In genomic region chr11:6443102-6443501, GRCm38 (mm10) we compare ENCODE assay signal across 8 mouse cellular contexts. TPM values are rescaled to one million over a fixed set of nuclear protein-coding genes. Genes with fewer than 3 reads are reported as not detected.
DNase-seq lines count a peak whose midpoint lies in the region; ATAC-seq and TF ChIP-seq lines count a peak whose summit lies in the region.

No protein-coding gene starts in this region.

- DNase-seq in heart, adult 2 months = no peak
- DNase-seq in heart, postnatal 14 days = no peak
- DNase-seq in layer of hippocampus, adult 11-12 months (ENCODE audit: low spot score) = no peak
- DNase-seq in thymus, postnatal 0 days (ENCODE audit: low spot score) = no peak
- DNase-seq in urinary bladder, postnatal 4 days (ENCODE audit: low spot score in 2 of 2) = no peak

- intact Hi-C loops in heart, adult 2 months (cut with DNase I) = no loop called here
- intact Hi-C loops in heart, postnatal 14 days (cut with DNase I) = no loop called here

- H3ac ChIP-seq in C2C12 (ENCODE audit: control insufficient read depth, insufficient read length, low read depth) = peak overlapping the region; percentile 47

- H3K36me3 ChIP-seq in heart, adult 2 months (ENCODE audit: control insufficient read depth, insufficient read depth, low read length) = peaks cover 4% of the 10 kb centered on the region; the same call in 1 of the 2 replicates
- peaks cover 3% of the 10 kb centered on the region for H3K36me3 ChIP-seq in C2C12 (ENCODE audit: control insufficient read depth, insufficient read depth)
- H3K36me3 ChIP-seq in forebrain, embryonic 13.5 days (ENCODE audit: poor library complexity, severe bottlenecking) = peaks cover 21% of the 10 kb centered on the region
- H3K36me3 ChIP-seq in liver, embryonic 15.5 days (replicated peaks) = peaks cover 29% of the 10 kb centered on the region

- no peaks in the 10 kb centered on the region for H3K27me3 ChIP-seq in heart, adult 2 months (ENCODE audit: control insufficient read depth, insufficient read depth, low read length)
- H3K27me3 ChIP-seq in C2C12 (ENCODE audit: control insufficient read depth, insufficient read depth, insufficient read length) = no peaks in the 10 kb centered on the region
- H3K27me3 ChIP-seq in forebrain, embryonic 13.5 days = no peaks in the 10 kb centered on the region
- H3K27me3 ChIP-seq in liver, embryonic 15.5 days = 0 out of 2 replicates have a peak, but pooled peaks cover 3% of the 10 kb centered on the region

- peak overlapping the region; percentile 94 for H3K9ac ChIP-seq in heart, adult 2 months (ENCODE audit: low read depth, low read length)
- H3K9ac ChIP-seq in forebrain, embryonic 13.5 days = peak overlapping the region; percentile 83
- H3K9ac ChIP-seq in liver, embryonic 15.5 days = peak overlapping the region; percentile 93

- peaks cover 3% of the 10 kb centered on the region; the same call in 1 of the 2 replicates for H3K79me2 ChIP-seq in heart, adult 2 months (replicated peaks; ENCODE audit: control insufficient read depth, insufficient read depth, low read length)
- peaks cover 41% of the 10 kb centered on the region for H3K79me2 ChIP-seq in C2C12 (ENCODE audit: control insufficient read depth, insufficient read depth)

- TF ChIP-seq POLR2A in heart, adult 2 months (IDR thresholded peaks at IDR 0.05; ENCODE audit: insufficient read depth, low read depth, low read length) = no peak

- WGBS in heart, adult 2 months = 25% methylated on average over 4 of the region's 4 CpGs
- 59% methylated on average over 4 of the region's 4 CpGs for WGBS in forebrain, embryonic 13.5 days
- WGBS in liver, embryonic 15.5 days (ENCODE audit: insufficient replicate concordance) = 27% methylated on average over 4 of the region's 4 CpGs

- H3K4me3 ChIP-seq in heart, adult 2 months = peak overlapping the region; percentile 67
- H3K4me3 ChIP-seq in C2C12 (ENCODE audit: insufficient read depth, poor library complexity, severe bottlenecking) = peak overlapping the region; percentile 40
- H3K4me3 ChIP-seq in forebrain, embryonic 13.5 days = peak overlapping the region; percentile 70
- H3K4me3 ChIP-seq in liver, embryonic 15.5 days (replicated peaks) = peak overlapping the region; percentile 96

- H3K4me2 ChIP-seq in forebrain, embryonic 13.5 days = peak overlapping the region; percentile 68
- H3K4me2 ChIP-seq in liver, embryonic 15.5 days = peak overlapping the region; percentile 72

- TF ChIP-seq EP300 in heart, adult 2 months (IDR thresholded peaks at IDR 0.05; ENCODE audit: insufficient read depth, low read depth, low read length) = no peak

- H3K9me3 ChIP-seq in forebrain, embryonic 13.5 days (replicated peaks) = no peaks in the 10 kb centered on the region
- no peaks in the 10 kb centered on the region for H3K9me3 ChIP-seq in liver, embryonic 15.5 days (replicated peaks)

- peaks cover 26% of the 10 kb centered on the region for H3K79me3 ChIP-seq in C2C12 (ENCODE audit: low read depth)

- H3K27ac ChIP-seq in heart, adult 2 months = peak overlapping the region; percentile 98
- H3K27ac ChIP-seq in forebrain, embryonic 13.5 days = no peak overlapping the region
- peak overlapping the region; percentile 96 for H3K27ac ChIP-seq in liver, embryonic 15.5 days (replicated peaks)

- ATAC-seq in forebrain, embryonic 13.5 days = no peak
- no peak for ATAC-seq in liver, embryonic 15.5 days (ENCODE audit: insufficient read depth)

- H3K4me1 ChIP-seq in heart, adult 2 months (ENCODE audit: control insufficient read depth, insufficient read depth, low read length) = peaks cover 6% of the 10 kb centered on the region; the same call in 1 of the 2 replicates
- peaks cover 21% of the 10 kb centered on the region for H3K4me1 ChIP-seq in forebrain, embryonic 13.5 days
- H3K4me1 ChIP-seq in liver, embryonic 15.5 days (replicated peaks) = peaks cover 23% of the 10 kb centered on the region

- no peak for TF ChIP-seq CTCF in heart, adult 2 months (IDR thresholded peaks at IDR 0.05)
- no peak for TF ChIP-seq CTCF in C2C12 (IDR thresholded peaks at IDR 0.05; ENCODE audit: control insufficient read depth, insufficient read depth, insufficient read length)

TF ChIP-seq in C2C12, 6 proteins besides CTCF, POLR2A, EP300 and RAD21:
- no peak for TF ChIP-seq MYOG (IDR thresholded peaks at IDR 0.05; ENCODE audit: control insufficient read depth, extremely low read depth, insufficient read length)
- no peak for TF ChIP-seq FOSL1 (IDR thresholded peaks at IDR 0.05; ENCODE audit: insufficient read depth, low read length, poor library complexity, severe bottlenecking)
- TF ChIP-seq MYOD1 (IDR thresholded peaks at IDR 0.05; ENCODE audit: control insufficient read depth, insufficient read length, low read depth) = no peak
- TF ChIP-seq USF1 (IDR thresholded peaks at IDR 0.05; ENCODE audit: low read depth) = no peak
- TF ChIP-seq MAX (IDR thresholded peaks at IDR 0.05) = no peak
- no peak for TF ChIP-seq CEBPB (IDR thresholded peaks at IDR 0.05; ENCODE audit: low read depth)
TF ChIP-seq in C2C12: peak in this region for 0.

RNA-seq across cellular contexts. Expression of gene H2afv, which starts 1.1 kb away (rescaled TPM):
- 10 to 100 TPM; 75.8 to 80.8 TPM for total RNA-seq in heart, adult 2 months (2021)
- polyA plus RNA-seq in heart, adult 2 months (2012; rRNA removed) = 46.3 and 59.2 TPM in 2 replicates
- 10 to 100 TPM; 57.1 to 59.4 TPM for total RNA-seq in heart, postnatal 14 days (2021)
- 153 TPM for polyA plus RNA-seq in C2C12 (2012; fragmentation: generic; extraction: Trizol)
- 942 and 1,061 TPM in 2 replicates for polyA plus RNA-seq in forebrain, embryonic 13.5 days (2015; fragmentation: Nextera tagmentation; extraction: Ambion mirVana)
- polyA plus RNA-seq in liver, embryonic 15.5 days (2015; fragmentation: Nextera tagmentation; extraction: Ambion mirVana) = 109 and 118 TPM in 2 replicates
- 715 and 776 TPM in 2 replicates for polyA plus RNA-seq in thymus, postnatal 0 days (2015; fragmentation: Nextera tagmentation; extraction: Ambion mirVana)

RNA-seq across cellular contexts. Expression of gene Ppia, which starts 27.9 kb away (rescaled TPM):
- total RNA-seq in heart, adult 2 months (2021) = 100 to 1,000 TPM; 304 to 328 TPM
- polyA plus RNA-seq in heart, adult 2 months (2012; rRNA removed) = 298 and 449 TPM in 2 replicates
- 100 to 1,000 TPM; 500 to 603 TPM for total RNA-seq in heart, postnatal 14 days (2021)
- polyA plus RNA-seq in C2C12 (2012; fragmentation: generic; extraction: Trizol) = 4,929 TPM
- polyA plus RNA-seq in forebrain, embryonic 13.5 days (2015; fragmentation: Nextera tagmentation; extraction: Ambion mirVana) = 4,373 and 4,619 TPM in 2 replicates
- polyA plus RNA-seq in liver, embryonic 15.5 days (2015; fragmentation: Nextera tagmentation; extraction: Ambion mirVana) = 2,223 and 2,518 TPM in 2 replicates
- 7,546 and 8,495 TPM in 2 replicates for polyA plus RNA-seq in thymus, postnatal 0 days (2015; fragmentation: Nextera tagmentation; extraction: Ambion mirVana)

RNA-seq across cellular contexts. Expression of gene Purb, which starts 32.6 kb away (rescaled TPM):
- 10 to 100 TPM; 28.0 to 31.5 TPM for total RNA-seq in heart, adult 2 months (2021)
- polyA plus RNA-seq in heart, adult 2 months (2012; rRNA removed) = 5.0 and 9.3 TPM in 2 replicates
- total RNA-seq in heart, postnatal 14 days (2021) = 10 to 100 TPM; 49.6 to 53.0 TPM
- polyA plus RNA-seq in C2C12 (2012; fragmentation: generic; extraction: Trizol) = 41.0 TPM
- 13.9 and 14.8 TPM in 2 replicates for polyA plus RNA-seq in forebrain, embryonic 13.5 days (2015; fragmentation: Nextera tagmentation; extraction: Ambion mirVana)
- 7.6 TPM in 2 replicates for polyA plus RNA-seq in liver, embryonic 15.5 days (2015; fragmentation: Nextera tagmentation; extraction: Ambion mirVana)
- polyA plus RNA-seq in thymus, postnatal 0 days (2015; fragmentation: Nextera tagmentation; extraction: Ambion mirVana) = 17.8 and 22.5 TPM in 2 replicates

RNA-seq across cellular contexts. Expression of gene Zmiz2, which starts 54.2 kb away (rescaled TPM):
- total RNA-seq in heart, adult 2 months (2021) = 10 to 100 TPM; 36.6 to 39.3 TPM
- polyA plus RNA-seq in heart, adult 2 months (2012; rRNA removed) = 26.2 and 35.7 TPM in 2 replicates
- 10 to 100 TPM; 41.1 to 42.5 TPM for total RNA-seq in heart, postnatal 14 days (2021)
- polyA plus RNA-seq in C2C12 (2012; fragmentation: generic; extraction: Trizol) = 33.0 TPM
- polyA plus RNA-seq in forebrain, embryonic 13.5 days (2015; fragmentation: Nextera tagmentation; extraction: Ambion mirVana) = 29.1 and 31.1 TPM in 2 replicates
- 3.5 and 4.3 TPM in 2 replicates for polyA plus RNA-seq in liver, embryonic 15.5 days (2015; fragmentation: Nextera tagmentation; extraction: Ambion mirVana)
- polyA plus RNA-seq in thymus, postnatal 0 days (2015; fragmentation: Nextera tagmentation; extraction: Ambion mirVana) = 12.2 and 14.9 TPM in 2 replicates

Comparison
In these comparisons a context has a peak if more than half of its experiments do, and no peak if none do; other contexts are left out.
1. H3K4me3 ChIP-seq: peak in every context shown above with its lines; median percentile 96 in liver, embryonic 15.5 days; 70 in forebrain, embryonic 13.5 days; 67 in heart, adult 2 months; 40 in C2C12.